Mouse (Mus musculus): ENCODE data around the gene Cpb2.

The Cpb2 gene

GRCm38 (mm10) chr14:75301081-75301480 lies 59.0 kb downstream of the Cpb2 start:
- Histone ChIP-seq H3K36me3 (ENCODE audit: control insufficient read depth, insufficient read depth, low read length, poor library complexity, severe bottlenecking) (0 out of 2 replicates have a peak, but pooled peaks cover 4% of the 10 kb centered on the region), H3K27me3 (ENCODE audit: control insufficient read depth, insufficient read depth, low read length, poor library complexity, severe bottlenecking) (no peaks in the 10 kb centered on the region)
- no peak for DNase-seq (ENCODE audit: low read depth, low spot score)

DNA sequence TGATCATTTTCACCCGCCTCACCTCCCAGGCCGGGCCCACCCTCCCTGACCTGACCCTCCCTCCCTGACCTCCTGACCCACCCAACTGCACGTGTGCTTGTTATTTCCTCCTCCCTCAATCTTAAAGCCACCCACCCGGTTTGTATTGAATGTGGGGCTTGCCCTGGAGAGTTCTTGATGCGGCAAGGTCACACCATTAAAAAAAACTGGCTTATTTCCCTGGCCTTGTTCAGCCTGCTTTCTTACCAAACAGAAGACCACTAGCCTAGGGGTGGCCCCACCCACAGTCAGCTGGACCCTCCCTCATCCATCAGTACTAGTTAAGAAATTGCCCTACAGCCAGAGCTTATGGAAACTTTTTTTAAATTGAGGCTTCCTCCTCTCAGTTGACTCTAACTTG lies 61.7 kb downstream of the Cpb2 start:
- Histone ChIP-seq H3K27me3 (ENCODE audit: control insufficient read depth, insufficient read depth, low read length, poor library complexity, severe bottlenecking) (no peaks in the 10 kb centered on the region), H3K36me3 (ENCODE audit: control insufficient read depth, insufficient read depth, low read length, poor library complexity, severe bottlenecking) (0 out of 2 replicates have a peak, but pooled peaks cover 4% of the 10 kb centered on the region)
- DNase-seq (ENCODE audit: low read depth, low spot score), result no peak

- Histone ChIP-seq H3K36me3 (ENCODE audit: control insufficient read depth, insufficient read depth, low read length, poor library complexity, severe bottlenecking) (peaks cover 4% of the 10 kb centered on the region; the same call in 1 of the 2 replicates), H3K27me3 (ENCODE audit: control insufficient read depth, insufficient read depth, low read length, poor library complexity, severe bottlenecking) (no peaks in the 10 kb centered on the region)
- no peak for DNase-seq (ENCODE audit: low read depth, low spot score)
These were observed 65.8 kb downstream of the Cpb2 start for GRCm38 (mm10) chr14:75307855-75308254.

DNA sequence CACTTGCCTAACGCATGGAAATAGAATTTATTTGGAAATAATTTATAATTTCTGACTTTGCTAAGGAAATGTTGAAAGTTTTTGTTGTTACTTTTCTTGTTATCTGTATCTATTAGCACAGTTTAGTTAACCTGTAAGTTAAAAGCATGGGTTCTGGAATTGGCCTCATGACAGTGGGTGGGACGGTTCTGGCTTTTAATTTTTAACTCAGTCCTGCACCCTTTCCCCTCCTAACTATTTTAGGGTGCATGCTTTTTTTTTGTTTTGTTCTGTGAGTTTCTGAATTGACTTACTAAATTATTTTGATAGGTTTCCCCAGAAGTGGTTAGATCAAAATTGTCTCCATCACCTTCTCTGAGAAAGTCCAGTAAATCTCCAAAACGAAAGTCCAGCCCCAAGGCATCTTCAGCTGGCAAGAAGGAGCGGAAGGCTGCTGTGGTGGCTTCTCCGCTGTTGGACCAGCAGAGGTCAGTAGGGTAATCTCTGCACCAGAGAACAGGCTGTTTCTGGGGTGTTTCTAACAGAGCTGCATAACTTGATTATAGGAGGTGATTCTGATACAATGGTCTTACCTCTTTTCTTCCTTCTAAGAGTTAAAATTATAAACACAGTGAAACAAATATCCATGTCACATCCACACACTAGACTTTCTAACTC lies 67.4 kb downstream of the Cpb2 start:
- no peak for DNase-seq (ENCODE audit: low read depth, low spot score)
- Histone ChIP-seq H3K36me3 (ENCODE audit: control insufficient read depth, insufficient read depth, low read length, poor library complexity, severe bottlenecking) (no peaks in the 10 kb centered on the region; the same call in 1 of the 2 replicates), H3K27me3 (ENCODE audit: control insufficient read depth, insufficient read depth, low read length, poor library complexity, severe bottlenecking) (no peaks in the 10 kb centered on the region)

DNA sequence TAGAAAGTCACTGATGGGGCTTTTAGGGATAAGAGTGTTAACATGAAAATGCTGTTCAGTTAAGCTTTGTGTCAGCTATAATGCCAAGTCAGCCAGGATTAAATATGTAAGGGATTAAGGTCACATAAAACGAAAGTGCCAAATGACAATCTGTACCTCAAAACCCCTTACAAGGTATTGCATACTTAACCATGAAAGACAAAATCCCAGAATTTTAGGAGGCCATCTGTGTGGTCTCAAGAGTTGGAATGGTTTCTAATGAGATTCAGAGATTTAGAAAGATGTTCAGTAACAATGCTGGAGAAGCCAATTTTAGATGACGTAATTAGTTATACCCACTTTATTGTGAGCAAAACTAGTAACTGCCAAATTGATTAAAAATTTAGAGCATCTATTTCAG lies 72.4 kb downstream of the Cpb2 start:
- DNase-seq (ENCODE audit: low read depth, low spot score), result no peak
- no peaks in the 10 kb centered on the region for H3K27me3 ChIP-seq (ENCODE audit: control insufficient read depth, insufficient read depth, low read length, poor library complexity, severe bottlenecking)
- peaks cover 3% of the 10 kb centered on the region; the same call in 1 of the 2 replicates for H3K36me3 ChIP-seq (ENCODE audit: control insufficient read depth, insufficient read depth, low read length, poor library complexity, severe bottlenecking)

DNA sequence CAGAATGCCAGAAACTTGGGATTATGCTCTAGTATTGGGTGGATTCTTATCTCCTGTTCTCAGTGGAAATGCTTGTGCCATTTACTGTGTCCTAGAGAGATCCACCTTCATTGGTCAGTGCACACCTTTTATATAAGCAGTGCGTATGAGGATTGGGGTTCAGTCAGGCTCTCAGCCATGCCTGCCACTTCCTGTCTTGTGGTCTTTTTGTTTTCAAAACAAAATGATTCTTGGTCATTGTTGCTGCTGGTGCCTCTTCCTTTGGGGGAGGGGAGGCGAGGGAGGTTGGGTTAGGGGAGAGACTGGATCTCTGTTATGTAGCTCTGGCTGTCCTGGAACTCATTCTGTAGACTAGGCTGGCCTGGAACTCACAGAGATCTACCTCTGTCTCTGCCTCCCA lies 76.6 kb downstream of the Cpb2 start:
- Histone ChIP-seq H3K27me3 (ENCODE audit: control insufficient read depth, insufficient read depth, low read length, poor library complexity, severe bottlenecking) (no peaks in the 10 kb centered on the region), H3K36me3 (ENCODE audit: control insufficient read depth, insufficient read depth, low read length, poor library complexity, severe bottlenecking) (peaks cover 13% of the 10 kb centered on the region)
- DNase-seq (ENCODE audit: low read depth, low spot score), result peak; percentile 15

DNA sequence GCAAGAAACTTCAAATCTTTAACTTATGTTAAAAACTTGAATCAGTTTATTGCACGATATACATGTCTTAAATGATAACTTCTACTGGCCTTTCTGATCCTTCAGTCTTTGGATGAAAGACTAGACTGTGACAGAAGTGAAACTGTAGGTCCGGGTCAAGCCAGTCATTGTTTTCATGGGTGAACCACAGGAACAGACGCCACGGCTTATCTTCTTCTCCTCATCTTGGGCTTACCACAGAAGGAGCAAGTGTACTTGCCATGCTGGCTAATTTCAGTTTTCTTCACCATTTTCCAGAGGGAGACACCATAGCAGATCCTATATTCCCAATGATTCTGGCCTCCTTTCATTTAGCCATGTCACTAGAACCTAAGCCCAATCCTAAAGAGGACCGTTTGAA lies 78.2 kb downstream of the Cpb2 start:
- H3K27me3 ChIP-seq (ENCODE audit: control insufficient read depth, insufficient read depth, low read length, poor library complexity, severe bottlenecking), result no peaks in the 10 kb centered on the region
- H3K36me3 ChIP-seq (ENCODE audit: control insufficient read depth, insufficient read depth, low read length, poor library complexity, severe bottlenecking), result peaks cover 16% of the 10 kb centered on the region
- DNase-seq (ENCODE audit: low read depth, low spot score), result no peak

GRCm38 (mm10) chr14:75323354-75323753 lies 81.3 kb downstream of the Cpb2 start:
- no peaks in the 10 kb centered on the region for H3K27me3 ChIP-seq (ENCODE audit: control insufficient read depth, insufficient read depth, low read length, poor library complexity, severe bottlenecking)
- no peak for DNase-seq (ENCODE audit: low read depth, low spot score)
- peaks cover 19% of the 10 kb centered on the region for H3K36me3 ChIP-seq (ENCODE audit: control insufficient read depth, insufficient read depth, low read length, poor library complexity, severe bottlenecking)

- peaks cover 23% of the 10 kb centered on the region for H3K36me3 ChIP-seq (ENCODE audit: control insufficient read depth, insufficient read depth, low read length, poor library complexity, severe bottlenecking)
- no peak for DNase-seq (ENCODE audit: low read depth, low spot score)
These were observed 86.0 kb downstream of the Cpb2 start for GRCm38 (mm10) chr14:75328062-75328461.

DNA sequence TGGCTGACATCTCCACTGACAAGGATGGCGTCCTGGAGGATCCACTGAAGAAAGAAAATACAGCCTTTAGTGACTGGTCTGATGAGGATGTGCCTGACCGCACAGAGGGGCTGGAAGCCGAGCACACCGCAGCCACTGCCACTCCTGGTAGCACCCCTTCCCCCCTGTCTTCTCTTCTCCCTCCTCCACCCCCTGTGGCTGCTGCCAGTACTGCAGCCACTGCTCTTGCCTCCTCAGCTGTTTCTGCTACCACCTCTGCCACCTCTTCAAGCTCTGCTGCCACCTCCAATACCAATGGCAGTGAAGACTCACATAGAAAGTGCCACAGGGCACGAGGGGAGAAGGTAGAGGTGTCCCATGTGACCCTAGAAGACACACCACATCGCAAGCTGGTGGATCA lies 88.5 kb downstream of the Cpb2 start:
- DNase-seq (ENCODE audit: low read depth, low spot score), result peak; percentile 31
- H3K36me3 ChIP-seq (ENCODE audit: control insufficient read depth, insufficient read depth, low read length, poor library complexity, severe bottlenecking), result peaks cover 13% of the 10 kb centered on the region

More at GRCm38 (mm10) chr14:75328062-75328461, 86.0 kb downstream of the Cpb2 start:
- no peaks in the 10 kb centered on the region for H3K27me3 ChIP-seq (ENCODE audit: control insufficient read depth, insufficient read depth, low read length, poor library complexity, severe bottlenecking)

More for the DNA sequence above, 88.5 kb downstream of the Cpb2 start:
- H3K27me3 ChIP-seq (ENCODE audit: control insufficient read depth, insufficient read depth, low read length, poor library complexity, severe bottlenecking), result no peaks in the 10 kb centered on the region

Data from splenic B cell, adult 2 months (primary cell).